Mouse (Mus musculus) gastrocnemius, postnatal 36 days (tissue): ENCODE measurements around the gene Stat5b. TPM values are rescaled to one million over a fixed set of nuclear protein-coding genes. Genes with fewer than 3 reads are reported as not detected.

ENCODE experiments used
- DNase-seq, 2 experiments: peaks; one replicate each; pipeline ENCODE4 v3.0.0; 2022
- intact Hi-C: fragments of 180-260 bp; cut with DNase I; formaldehyde crosslinking; loops from one replicate; pipeline ENCODE4 v1.15.1; 2025
- long read RNA-seq, 2 experiments: library from polyadenylated mRNA; stranded (forward); transcript quantifications; one replicate each; pipeline ENCODE4 v2.0.0; 2021
- total RNA-seq, 2 experiments: library from RNA; stranded (reverse); gene quantifications; 2 replicates each; pipeline ENCODE4 v1.2.3; 2021

Gene Stat5b
- 100 to 1,000 TPM; 103 to 135 TPM for total RNA-seq
- long read RNA-seq, experiment 1, full-length matches to known transcripts: 15 of 52 reads
- long read RNA-seq, experiment 1, partial matches to known transcripts: 2 of 52 reads
- long read RNA-seq, experiment 1, other reads (novel, unspliced or antisense): 35 of 52 reads
- long read RNA-seq, experiment 2, full-length matches to known transcripts: 30 of 92 reads
- long read RNA-seq, experiment 2, partial matches to known transcripts: 11 of 92 reads
- long read RNA-seq, experiment 2, other reads (novel, unspliced or antisense): 51 of 92 reads

DNA sequence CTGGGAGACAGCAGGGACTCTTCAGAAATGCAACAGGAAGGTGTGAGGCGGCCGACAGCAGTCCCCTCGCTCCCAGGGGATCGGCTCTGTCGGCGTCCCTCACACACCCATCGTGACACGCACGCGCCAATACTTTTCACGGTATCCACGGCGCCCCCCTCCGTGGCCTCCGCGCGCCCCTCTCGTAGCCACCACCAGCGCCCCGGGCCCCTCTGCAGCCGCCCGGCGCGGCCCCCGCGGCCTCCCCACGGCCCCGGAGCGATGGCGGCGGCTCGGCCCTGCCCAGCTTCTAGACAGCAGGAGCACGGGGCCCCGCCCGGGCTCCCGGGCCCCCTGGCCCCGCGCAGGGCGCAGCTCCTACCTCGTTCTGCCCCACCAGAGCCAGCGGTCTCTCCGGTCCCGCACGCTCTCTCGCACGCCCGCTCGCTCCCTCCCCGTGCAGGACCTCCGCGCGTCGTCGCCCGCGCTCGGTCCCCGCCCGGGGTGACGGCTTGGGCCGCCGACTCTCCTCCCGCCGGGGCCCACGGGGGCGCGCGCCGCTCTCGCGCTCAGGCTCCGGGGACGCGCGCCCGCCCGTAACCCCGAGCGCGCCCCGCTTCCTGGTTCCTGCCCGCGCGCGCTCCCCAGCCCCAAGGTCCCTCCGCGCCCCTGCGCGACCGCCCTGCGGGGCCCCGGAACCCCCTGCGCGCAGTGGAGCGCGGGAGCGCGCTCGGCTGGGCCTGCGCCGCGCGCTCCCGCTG is at the start of gene Stat5b:
Gene Stat5b (minus strand): TSS at position 687 of the 740 bp plus-strand sequence.
- DNase-seq: peak; percentile 59 to 75

DNA sequence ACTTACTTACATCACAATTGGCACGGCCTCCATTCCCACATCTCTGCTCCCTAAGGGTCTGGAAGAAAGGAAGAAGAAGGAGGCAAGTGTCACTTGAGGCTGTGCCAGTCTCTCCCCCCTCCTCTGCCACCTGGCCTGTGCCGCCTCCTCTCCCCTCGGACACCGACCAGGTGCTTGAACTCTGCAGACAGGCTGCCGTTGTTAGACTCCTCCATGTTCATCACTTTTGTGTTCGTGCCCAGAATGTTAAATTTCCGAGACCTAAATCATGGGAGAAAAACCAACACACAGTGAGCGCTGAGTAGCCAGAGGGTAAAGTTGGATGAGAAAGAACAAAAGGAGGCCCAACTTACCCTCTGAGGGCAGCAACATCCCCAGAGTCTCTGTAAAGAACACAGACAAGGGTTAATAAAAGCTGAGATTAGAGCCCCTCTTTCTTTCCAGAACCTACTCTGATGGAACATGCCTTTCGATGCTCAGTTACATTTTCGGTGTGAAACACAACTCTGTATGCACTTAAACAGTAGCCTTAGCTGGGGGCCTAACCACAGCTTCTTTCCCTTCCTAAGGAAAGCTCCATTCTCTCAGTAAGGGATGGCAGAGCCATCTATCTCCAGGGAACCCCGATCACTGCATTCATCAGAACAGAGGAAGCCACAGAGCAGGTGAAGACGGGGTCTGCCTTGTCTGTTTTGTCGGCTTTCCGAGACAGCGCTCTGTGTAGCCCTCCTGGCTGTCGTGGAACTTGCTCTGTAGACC is 48.1 kb upstream of the Stat5b start:
- intact Hi-C loops: no loop called here

More for the DNA sequence above, at the start of gene Stat5b:
- intact Hi-C loops: no loop called here

DNA sequence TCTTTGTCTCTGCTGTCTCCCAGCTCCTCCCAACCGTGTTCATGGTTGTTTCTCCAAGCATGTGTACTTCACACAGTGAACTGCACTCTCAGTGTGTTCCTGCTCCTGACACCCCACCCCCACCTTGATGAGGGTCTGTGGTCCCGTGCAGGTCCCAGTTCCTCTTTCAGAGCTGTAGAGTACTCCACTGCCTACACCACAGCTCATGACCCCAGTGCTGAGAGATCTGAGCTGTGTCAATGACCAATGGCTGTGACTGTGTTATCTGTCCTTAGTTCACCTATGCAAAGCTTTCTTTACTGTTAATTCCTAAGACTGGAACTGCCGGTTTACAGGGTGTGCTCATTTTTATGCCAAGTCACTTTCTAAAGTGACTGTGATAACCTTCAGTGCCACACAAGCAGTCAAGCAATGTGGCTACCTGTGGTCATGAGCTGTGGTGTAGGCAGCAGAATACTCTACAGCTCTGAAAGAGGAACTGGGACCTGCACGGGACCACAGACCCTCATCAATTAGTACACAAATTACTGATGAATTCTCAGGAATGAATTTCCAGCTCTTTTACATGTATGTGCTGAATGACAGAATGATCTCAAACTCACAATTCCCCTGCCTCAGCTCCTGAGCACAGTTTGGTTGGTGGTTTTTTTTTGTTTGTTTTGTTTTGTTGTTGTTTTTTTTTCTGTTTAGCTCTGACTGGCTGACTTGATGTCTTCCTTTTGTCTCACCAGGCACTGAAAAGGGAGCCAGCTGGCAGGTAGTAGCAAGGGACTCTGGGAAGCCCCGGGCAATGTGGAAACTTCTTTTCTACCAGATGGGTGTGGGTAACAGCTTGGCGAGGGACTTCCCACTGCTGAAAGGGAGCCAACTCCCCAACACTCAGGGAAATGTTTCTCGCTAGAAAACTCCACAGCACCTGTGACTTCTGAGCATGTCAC is 47.0 kb upstream of the Stat5b start:
- intact Hi-C loops: no loop called here
- DNase-seq: peak in 1 of 2 experiments; percentile 25

More for the DNA sequence above, 48.1 kb upstream of the Stat5b start:
- no peak for DNase-seq

DNA sequence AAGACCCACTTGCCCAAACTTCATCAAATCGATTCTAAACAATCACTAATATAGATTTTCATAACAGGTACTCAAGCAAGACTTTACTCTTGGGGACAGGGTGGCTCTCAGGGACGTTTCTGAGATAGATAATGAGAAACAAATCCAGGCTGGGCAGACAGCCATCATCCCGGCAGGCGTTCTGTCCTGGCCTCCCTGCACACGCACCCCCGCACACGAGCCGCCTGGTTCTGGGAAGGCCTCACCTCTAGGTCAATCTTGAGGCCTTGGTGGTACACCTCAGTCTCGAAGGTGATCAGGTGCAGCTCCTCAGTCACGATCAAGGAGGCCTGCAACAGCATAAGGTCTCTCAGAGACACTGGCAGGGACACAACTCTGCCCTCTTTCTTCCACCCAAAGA is 45.6 kb upstream of the Stat5b start:
- intact Hi-C loops: no loop called here

DNA sequence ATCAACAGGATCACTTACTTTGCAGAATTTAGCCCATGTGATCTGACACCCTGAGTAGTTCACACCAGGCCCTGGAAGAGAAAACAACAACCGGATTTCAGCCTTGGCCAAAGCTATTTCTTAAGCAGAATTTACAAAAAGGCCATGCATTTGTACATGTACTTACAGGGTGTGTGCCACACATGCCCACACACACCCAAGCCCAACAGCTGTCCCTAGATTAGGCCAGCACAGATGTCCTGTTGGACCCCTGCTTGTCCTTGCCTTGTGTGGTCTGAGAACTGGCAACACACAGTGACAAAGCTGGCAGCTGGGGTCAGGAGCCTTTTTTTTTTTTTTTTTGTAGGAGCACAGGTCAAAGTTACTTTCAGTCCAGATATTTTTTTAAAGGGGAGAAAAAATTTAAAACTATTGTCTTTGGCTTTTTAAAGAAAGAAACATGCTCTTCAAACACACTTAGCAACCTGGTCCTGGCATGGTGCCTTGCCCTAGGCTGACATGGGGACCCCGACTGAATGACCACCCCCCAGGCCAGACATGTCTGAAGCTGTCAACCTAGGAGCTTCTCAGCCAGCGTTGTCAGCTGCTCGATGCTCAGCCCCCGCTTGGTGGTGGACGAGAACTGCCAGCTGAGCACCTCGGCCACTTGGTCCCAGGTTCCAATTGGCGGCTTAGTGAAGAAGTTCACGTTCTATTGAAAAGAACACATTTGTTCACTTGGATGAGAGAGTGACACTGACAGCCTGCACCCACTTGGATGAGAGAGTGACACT is 43.8 kb upstream of the Stat5b start:
- intact Hi-C loops: loop anchor here (5.0 kb wide), 1 partner anchor 62 kb away; no protein-coding TSS in a partner anchor
- DNase-seq: no peak

More for the DNA sequence above, 45.6 kb upstream of the Stat5b start:
- DNase-seq: no peak

DNA sequence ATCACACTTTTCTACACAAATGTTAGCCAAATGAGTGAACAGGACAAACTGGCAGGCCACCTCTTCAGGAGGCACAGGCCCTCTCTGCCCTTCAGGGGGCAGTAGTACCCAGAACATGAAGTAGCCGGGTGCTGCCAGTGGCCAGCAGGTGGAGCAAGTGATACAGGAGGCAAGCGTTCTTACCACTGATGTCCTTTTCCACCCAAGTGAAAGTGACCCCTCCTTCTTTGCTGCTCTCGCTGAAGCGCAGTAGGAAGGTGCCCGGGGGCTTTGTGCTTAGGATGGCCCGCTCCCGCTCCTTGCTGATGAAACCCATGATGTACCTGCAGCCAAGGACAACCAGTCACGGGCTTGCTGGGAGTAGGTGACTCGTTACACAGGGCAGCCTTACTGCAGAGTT is 43.0 kb upstream of the Stat5b start:
- DNase-seq: peak; percentile 83 to 88
- intact Hi-C loops: loop anchor here (1.0 to 5.0 kb wide), 3 partner anchors 61 to 173 kb away; no protein-coding TSS in a partner anchor

DNA sequence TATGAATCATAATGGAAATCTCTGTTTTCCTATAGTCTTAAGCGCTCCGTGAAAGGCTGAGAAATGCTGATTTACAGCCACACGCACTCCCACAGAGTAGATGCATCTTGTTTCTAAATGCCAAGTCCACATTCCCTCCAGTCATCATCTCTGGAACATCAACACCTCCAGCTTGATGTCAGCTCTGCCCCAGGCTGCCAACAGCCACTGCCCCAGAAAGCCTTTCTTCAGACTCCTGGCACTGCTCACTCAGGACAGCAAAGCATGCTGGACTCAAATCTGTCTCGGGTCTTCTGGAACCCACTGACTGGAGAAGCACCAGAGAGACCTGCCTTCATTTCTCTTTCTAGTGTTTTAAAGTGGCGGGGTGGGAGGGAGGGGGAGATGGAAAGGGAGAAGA is 41.9 kb upstream of the Stat5b start:
- intact Hi-C loops: loop anchor here (2.0 to 5.0 kb wide), 2 partner anchors 60 to 174 kb away; no protein-coding TSS in a partner anchor
- peak in 1 of 2 experiments; percentile 13 for DNase-seq

DNA sequence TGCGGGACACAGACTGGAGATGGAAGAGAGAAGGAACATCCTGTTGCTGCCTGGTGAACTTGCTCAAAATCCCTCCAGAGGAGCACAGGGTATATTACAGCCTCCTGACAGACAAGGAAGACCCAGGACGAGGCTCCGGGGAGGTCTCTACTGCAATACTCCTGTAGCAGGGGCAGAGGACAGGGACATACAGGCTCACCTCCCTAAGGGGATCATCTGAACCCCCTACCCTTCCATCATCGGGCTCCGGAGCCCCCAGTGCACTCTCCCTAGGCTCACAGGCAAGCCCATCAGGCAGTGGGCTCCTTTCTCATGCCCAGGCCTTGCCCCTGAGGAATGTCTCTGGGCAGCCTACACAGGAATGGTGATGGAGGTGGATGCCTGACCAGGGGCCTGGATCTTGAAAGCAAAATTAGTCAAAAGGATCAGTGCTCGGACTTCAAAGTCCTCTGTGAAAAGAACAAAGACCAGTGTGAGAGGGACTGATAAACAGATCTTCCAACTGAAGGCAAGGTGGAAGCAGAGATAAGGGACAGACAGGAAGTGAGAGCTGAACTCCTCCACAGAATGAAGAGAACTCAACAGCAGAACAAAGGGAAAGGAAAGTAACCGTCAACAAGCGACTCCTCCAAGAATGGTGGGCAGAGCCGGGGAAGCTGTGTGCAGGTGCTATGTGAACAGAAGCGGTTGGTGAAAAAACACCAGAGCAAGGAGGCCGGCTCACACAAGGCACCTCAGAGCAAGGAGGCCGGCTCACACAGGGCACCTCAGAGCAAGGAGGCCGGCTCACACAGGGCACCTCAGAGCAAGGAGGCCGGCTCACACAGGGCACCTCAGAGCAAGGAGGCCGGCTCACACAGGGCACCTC is 41.0 kb upstream of the Stat5b start:
- DNase-seq: peak in 1 of 2 experiments; percentile 11
- intact Hi-C loops: loop anchor here (2.0 to 5.0 kb wide), 2 partner anchors 59 to 175 kb away; no protein-coding TSS in a partner anchor

DNA sequence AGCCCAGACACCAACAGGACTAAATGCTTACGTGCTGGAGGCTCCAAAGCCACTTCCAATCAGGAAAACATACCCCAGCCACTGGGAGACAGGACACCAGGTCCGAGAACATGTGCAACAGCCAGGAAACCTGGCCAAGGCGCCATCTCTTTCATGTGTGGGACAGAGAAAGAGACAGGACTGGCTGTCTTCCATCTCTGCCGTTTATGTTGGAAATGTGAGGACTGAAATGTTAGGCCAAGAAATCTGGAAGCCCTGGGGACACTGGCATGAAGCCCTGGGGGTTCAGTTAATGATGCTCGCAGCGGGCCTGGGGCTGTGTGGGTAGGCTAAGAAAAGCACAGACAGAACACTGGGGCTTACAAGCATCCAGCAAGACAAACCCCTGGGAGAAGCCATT is 40.0 kb upstream of the Stat5b start:
- DNase-seq: peak; percentile 15 to 25
- intact Hi-C loops: loop anchor here (5.0 kb wide), 1 partner anchor 58 kb away; no protein-coding TSS in a partner anchor

DNA sequence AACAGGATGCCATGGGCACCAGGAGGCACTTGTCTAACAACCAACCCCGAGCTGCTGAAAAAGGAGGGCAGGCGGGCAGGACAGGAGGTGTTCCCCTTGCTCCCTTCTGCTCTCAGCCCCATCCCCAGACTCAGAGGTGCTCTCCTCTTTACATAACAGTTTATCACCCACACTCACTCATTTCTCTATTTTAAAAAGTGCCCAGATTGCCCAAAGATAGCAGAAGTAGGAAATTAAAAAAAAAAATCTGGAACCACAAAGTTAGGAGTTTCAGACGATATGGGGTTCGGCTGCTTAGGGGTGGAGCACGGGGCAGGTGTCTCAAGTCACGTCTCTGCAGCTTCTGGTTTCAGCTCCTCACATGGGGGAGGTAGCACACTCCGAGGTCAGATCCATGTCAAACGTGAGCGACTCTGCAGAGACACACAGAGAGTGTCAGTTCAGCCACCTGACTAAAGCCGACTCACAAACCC is 37.9 kb upstream of the Stat5b start:
- intact Hi-C loops: loop anchor here (5.0 kb wide), 1 partner anchor 106 kb away; no protein-coding TSS in a partner anchor
- DNase-seq: no peak

DNA sequence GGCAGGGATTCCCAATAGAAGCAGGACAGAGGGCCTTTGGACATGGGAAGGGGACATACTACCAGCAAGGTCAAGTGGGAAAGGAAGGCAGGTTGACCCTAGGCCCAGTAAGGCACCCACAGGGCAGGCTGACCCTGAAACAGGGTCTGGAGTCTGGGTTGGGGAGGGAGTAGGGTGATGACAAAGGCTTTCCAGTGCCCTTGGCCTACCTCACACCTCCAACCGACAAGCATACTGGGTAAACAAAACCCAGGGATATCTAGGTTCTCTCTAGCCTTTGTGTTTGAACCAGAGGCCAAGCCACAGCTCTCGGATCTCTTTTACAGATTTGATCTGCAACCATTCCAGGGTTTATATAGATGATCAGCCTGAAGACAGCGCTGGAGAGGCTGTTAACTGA is 37.2 kb upstream of the Stat5b start:
- intact Hi-C loops: loop anchor here (5.0 kb wide), 1 partner anchor 105 kb away; no protein-coding TSS in a partner anchor
- DNase-seq: no peak

DNA sequence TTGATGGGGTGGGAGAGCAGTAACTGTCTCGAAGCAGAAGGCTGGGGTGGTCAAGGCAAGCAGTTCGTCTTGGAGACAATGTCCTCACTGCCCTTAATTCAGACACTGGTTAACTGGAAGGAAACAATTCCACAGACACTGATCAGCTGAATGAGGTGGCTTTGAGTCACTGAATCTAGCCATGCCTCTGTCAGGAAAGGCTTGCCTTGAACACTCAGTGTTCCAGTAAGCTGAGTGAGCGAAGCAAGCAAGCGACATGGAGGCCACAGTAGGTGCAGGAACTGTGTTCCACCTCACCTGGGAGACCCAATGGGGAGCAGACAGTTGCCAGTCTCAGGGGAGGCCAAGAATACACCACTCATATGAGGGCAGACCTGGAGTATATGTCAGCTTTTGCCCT is 36.7 kb upstream of the Stat5b start:
- DNase-seq: no peak
- intact Hi-C loops: loop anchor here (5.0 kb wide), 1 partner anchor 105 kb away; no protein-coding TSS in a partner anchor

DNA sequence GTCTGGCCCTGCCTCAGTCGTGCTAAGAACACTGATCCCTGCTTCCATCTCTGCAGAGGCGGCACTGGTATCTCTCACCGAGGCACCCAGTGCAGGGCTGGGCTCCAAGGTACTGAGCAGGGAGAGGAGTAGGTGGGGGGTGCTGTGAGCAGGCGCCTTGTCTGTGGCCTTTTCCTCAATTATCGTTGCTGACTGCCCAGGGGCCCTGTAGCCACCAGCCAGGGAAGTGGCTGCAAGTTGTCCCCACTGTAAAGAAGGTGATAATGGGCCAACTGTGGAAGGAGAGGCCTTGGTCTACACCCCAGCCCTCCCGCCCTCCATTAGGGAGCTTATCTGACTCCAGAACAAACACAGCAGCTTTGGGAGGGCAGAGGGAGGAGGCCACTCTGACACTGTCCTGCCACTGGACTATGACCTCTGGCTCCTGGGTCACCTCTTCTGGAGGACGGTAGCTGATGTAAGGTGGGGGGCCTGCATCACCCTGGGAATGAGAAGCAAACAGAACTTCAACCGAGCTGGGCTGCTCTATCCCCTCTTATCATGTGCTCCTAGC is 35.7 kb upstream of the Stat5b start:
- intact Hi-C loops: loop anchor here (5.0 kb wide), 1 partner anchor 104 kb away; no protein-coding TSS in a partner anchor
- no peak for DNase-seq

DNA sequence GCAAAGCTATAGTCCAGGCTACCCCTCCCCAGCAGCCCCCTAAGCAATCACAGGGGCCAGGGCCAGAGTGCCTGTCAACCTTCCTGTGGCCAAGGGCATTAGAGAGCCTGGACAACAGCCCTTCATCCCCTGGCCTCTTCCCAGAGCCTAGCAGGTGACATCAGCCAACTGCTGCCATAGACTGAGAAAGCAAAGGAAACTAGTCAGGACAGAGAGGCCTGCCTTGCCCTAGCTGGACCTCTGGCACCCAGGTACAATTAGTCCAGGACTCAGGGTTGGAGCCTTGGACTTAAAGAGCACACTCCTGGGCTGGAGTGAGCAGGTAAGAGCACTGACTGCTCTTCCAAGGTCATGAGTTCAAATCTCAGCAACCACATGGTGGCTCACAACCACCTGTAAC is 34.9 kb upstream of the Stat5b start:
- no peak for DNase-seq
- intact Hi-C loops: loop anchor here (5.0 kb wide), 1 partner anchor 103 kb away; no protein-coding TSS in a partner anchor

DNA sequence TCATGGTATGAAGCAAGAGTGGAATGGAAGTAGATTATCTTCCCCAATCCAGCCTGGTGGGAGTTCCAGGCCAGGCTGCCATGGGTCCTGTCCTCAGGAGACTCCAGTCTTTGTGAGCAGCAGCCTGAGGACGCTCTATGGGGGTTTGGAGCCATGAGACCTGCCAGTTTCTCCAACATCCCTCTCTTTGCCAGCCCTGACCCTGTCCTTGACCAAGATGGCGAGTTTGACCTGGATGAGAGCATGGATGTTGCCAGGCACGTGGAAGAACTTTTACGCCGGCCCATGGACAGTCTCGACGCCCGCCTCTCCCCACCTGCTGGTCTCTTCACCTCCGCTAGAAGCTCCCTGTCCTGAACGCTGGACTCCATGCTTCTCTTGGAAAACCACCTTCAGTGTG is 33.1 kb upstream of the Stat5b start:
- intact Hi-C loops: no loop called here
- DNase-seq: no peak

DNA sequence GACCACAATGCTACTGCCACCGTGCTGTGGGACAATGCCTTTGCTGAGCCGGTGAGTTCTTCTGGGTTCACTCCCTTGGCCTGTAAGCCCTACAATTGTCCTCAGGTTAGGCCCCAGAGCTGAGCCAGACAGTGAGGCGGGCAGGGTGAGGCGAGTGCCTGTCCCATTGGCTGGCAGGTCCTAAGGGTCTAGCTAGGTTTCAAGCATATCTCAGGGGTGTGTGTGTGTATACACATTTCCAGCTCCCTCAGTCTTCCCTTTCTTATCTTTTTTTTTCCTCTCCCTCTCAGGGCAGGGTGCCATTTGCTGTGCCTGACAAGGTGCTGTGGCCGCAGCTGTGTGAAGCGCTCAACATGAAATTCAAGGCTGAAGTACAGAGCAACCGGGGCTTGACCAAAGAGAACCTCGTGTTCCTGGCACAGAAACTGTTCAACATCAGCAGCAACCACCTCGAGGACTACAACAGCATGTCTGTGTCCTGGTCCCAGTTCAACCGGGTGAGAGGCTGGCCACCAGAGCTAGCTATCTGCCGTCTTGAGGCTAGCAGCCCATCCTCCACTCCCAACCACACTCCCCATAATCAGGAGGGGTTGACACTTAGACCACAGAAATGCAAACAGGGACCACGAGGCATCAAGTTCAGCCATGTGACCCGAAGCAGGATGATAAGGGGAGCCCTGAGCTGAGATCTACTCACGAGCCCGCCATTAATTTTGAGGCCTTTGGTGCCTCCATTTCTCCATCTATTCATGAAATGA is 29.0 kb upstream of the Stat5b start:
- DNase-seq: no peak
- intact Hi-C loops: no loop called here
